Mouse (Mus musculus) heart, embryonic 15.5 days (tissue): ENCODE measurements around the gene Mum1. TPM values are rescaled to one million over a fixed set of nuclear protein-coding genes. Genes with fewer than 3 reads are reported as not detected.

Experiments
- ATAC-seq: fragments of 200-750 bp; cut with Nextera tagmentation; replicated peaks from 2 replicates; pipeline ENCODE4 v1.8.0; 2017; ENCODE audit warnings: low read depth, moderate TSS enrichment; ENCODE audit not compliant: insufficient number of reproducible peaks, insufficient read depth, low FRiP score
- H3K27ac ChIP-seq: fragments of 300-500 bp; sonication (generic); 2 replicates; pipeline ENCODE4 v1.5.1; 2015; ENCODE audit warnings: mild to moderate bottlenecking, inconsistent platforms
- H3K27me3 ChIP-seq: fragments of 300-500 bp; sonication (generic); 2 replicates; pipeline ENCODE4 v1.6.1; 2015; ENCODE audit warnings: inconsistent platforms
- H3K36me3 ChIP-seq: fragments of 300-500 bp; sonication (generic); 2 replicates; pipeline ENCODE4 v1.6.1; 2015; ENCODE audit warnings: mild to moderate bottlenecking, inconsistent platforms
- H3K4me1 ChIP-seq: fragments of 300-500 bp; sonication (generic); replicated peaks from 2 replicates; pipeline ENCODE4 v1.6.1; 2015; ENCODE audit warnings: inconsistent platforms
- H3K4me2 ChIP-seq: fragments of 300-500 bp; sonication (generic); 2 replicates; pipeline ENCODE4 v1.6.1; 2015; ENCODE audit warnings: inconsistent platforms, mild to moderate bottlenecking, moderate library complexity
- H3K4me3 ChIP-seq: fragments of 300-500 bp; sonication (generic); 2 replicates; pipeline ENCODE4 v1.5.1; 2015; ENCODE audit warnings: mild to moderate bottlenecking, inconsistent platforms
- H3K9ac ChIP-seq: fragments of 300-500 bp; sonication (generic); 2 replicates; pipeline ENCODE4 v1.6.1; 2015; ENCODE audit warnings: mild to moderate bottlenecking, inconsistent platforms
- H3K9me3 ChIP-seq: fragments of 300-500 bp; sonication (generic); replicated peaks from 2 replicates; pipeline ENCODE4 v1.6.1; 2016; ENCODE audit warnings: inconsistent platforms
- WGBS: fragments of 180-500 bp; shearing (Covaris S2); methylation state at CpG from one replicate; pipeline ENCODE4 v1.1.7; 2015; ENCODE audit warnings: mixed read lengths; 5-methylcytosine and 5-hydroxymethylcytosine counted together
- polyA plus RNA-seq: library from polyadenylated mRNA; unstranded; fragments of >200 nt; fragmentation: Nextera tagmentation; extraction: Ambion mirVana; gene quantifications from 2 replicates; pipeline ENCODE4 v1.2.1, GENCODE M21; 2015

Mum1 gene
- polyA plus RNA-seq, 1 experiment from 2014 or later, result 32.7 TPM

DNA sequence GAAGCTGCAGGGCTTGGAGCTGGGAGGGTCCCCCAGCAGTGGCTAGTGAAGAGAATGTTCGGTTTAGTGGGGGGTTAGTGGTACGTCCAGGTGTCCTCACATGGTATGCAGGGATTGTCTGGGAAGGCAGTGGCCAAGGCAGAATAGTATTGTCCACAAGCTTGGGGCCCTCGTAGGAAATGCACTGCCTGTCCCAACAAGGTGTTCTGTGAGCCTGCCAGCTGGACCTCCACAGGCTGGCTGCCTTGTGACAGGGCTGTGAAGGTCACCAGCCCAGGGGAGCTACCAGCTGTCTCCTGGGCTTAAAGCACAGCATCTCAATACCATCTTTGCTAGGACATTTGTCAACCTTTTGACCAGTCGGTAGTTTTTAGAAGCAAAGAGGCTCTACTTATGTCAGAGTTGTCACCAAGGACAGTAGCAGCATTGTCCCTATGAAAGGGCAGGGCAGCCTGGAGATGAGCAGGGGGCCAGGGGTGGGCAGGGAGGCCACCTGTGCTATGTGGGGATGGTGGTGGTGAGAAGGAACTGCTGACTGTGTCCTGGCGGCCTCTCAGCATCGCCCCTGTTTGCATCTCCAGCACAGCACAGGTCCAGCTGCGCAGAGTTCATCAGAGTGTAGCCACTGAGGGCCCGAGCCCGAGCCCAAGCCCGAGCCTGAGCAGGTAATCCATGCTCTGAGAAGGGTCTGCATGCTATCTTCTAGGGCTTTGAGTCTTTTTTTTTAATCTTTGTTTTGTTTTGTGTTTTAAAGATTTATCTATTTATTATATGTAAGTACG, 26.4 kb downstream of the Mum1 start:
- Histone ChIP-seq H3K36me3 (peaks cover 46% of the 10 kb centered on the region), H3K27me3 (no peaks in the 10 kb centered on the region), H3K4me3 (no peak overlapping the region), H3K4me2 (no peak overlapping the region), H3K27ac (no peak overlapping the region), H3K9me3 (no peaks in the 10 kb centered on the region), H3K9ac (no peak overlapping the region), H3K4me1 (peaks cover 43% of the 10 kb centered on the region)
- WGBS, result 88% methylated on average over 11 of the region's 11 CpGs
- no peak for ATAC-seq

DNA sequence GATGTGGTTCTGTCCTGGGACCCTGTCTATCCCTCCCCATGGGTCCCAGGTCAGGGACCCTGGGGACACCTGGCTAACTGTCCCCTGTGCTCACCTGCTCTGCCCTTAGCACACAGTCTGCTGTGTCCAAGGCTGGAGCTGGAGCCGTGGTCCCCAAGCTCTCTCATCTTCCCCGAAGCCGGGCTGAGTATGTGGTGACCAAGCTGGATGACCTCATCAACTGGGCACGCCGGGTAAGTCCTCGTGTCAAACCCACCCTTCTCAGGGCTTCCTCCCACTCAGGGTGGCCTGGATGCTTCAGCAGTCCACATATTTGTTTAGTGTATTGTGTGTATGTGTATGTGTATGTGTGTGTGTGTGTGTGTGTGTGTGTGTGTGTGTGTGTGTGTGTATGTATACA, 27.3 kb downstream of the Mum1 start:
- WGBS, result 75% methylated on average over 6 of the region's 6 CpGs
- no peak overlapping the region for H3K4me3 ChIP-seq
- H3K36me3 ChIP-seq, result peaks cover 54% of the 10 kb centered on the region
- H3K9ac ChIP-seq, result no peak overlapping the region
- no peak overlapping the region for H3K27ac ChIP-seq
- H3K4me1 ChIP-seq, result peaks cover 42% of the 10 kb centered on the region
- H3K27me3 ChIP-seq, result no peaks in the 10 kb centered on the region
- no peak overlapping the region for H3K4me2 ChIP-seq
- ATAC-seq, result no peak
- no peaks in the 10 kb centered on the region for H3K9me3 ChIP-seq

GRCm38 (mm10) chr10:80254331-80255297, 28.4 kb downstream of the Mum1 start:
- WGBS, result 91% methylated on average over 26 of the region's 26 CpGs
- no peak overlapping the region for H3K9ac ChIP-seq
- peaks cover 52% of the 10 kb centered on the region for H3K4me1 ChIP-seq
- no peaks in the 10 kb centered on the region for H3K9me3 ChIP-seq
- peaks cover 62% of the 10 kb centered on the region for H3K36me3 ChIP-seq
- H3K4me3 ChIP-seq, result no peak overlapping the region
- H3K27me3 ChIP-seq, result no peaks in the 10 kb centered on the region
- H3K4me2 ChIP-seq, result no peak overlapping the region
- no peak for ATAC-seq
- H3K27ac ChIP-seq, result no peak overlapping the region

DNA sequence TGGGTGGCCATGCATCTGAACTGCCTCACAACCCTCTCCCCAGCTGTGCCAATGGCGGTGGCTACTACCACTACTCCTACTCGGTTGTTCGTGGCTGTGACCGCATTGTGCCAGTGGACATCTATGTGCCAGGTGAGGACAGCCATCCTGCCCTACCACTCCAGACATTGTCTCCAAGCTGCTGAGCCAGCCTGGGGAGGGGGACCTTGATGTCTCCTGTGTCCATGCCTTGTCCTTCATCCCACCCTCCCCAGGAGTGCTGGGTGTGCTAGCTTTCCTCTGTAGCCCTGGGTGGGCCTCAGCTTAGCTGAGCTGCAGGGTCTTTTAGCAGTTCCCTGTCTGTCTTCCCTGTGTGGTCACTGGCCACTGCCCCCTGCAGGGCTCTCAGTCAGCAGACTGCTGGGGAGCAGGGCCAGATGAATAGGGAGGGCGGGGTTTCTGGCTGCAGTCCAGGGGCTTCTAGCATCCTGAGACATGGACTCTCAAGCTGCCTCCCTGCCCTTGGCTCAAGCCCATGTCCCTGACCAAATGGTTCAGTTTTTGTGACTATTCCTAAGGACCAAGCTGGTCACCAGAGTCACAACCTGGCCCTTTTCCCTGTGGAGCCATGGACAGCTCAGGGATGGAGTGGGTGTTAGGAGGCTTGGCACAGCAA, 29.8 kb downstream of the Mum1 start:
- H3K9me3 ChIP-seq, result no peaks in the 10 kb centered on the region
- no peak overlapping the region for H3K4me3 ChIP-seq
- WGBS, result 87% methylated on average over 5 of the region's 5 CpGs
- peaks cover 62% of the 10 kb centered on the region for H3K36me3 ChIP-seq
- peaks cover 52% of the 10 kb centered on the region for H3K4me1 ChIP-seq
- no peak overlapping the region for H3K9ac ChIP-seq
- no peak overlapping the region for H3K27ac ChIP-seq
- H3K27me3 ChIP-seq, result no peaks in the 10 kb centered on the region
- H3K4me2 ChIP-seq, result no peak overlapping the region
- no peak for ATAC-seq

DNA sequence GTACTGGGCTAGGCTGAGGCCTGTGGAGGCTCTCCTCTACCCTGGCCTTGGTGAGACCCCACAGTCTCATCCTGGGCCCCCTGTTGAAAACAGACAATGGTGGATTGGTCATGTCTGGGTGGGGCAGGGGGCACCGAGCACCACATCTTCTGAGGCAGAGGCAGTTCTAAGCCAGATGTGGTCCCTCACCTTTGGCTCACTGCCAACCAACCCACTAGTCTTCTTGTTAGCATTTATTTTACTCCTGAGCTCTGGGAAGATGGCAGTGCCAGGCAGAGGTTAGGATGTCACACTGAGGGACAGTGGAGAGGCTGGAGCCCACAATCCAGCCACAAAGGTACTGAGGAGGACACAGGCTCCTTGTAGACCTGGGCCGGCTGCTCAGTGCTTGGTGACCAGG, 31.7 kb downstream of the Mum1 start:
- 79% methylated on average over 2 of the region's 2 CpGs for WGBS
- Histone ChIP-seq H3K4me2 (no peak overlapping the region), H3K36me3 (peaks cover 58% of the 10 kb centered on the region)

DNA sequence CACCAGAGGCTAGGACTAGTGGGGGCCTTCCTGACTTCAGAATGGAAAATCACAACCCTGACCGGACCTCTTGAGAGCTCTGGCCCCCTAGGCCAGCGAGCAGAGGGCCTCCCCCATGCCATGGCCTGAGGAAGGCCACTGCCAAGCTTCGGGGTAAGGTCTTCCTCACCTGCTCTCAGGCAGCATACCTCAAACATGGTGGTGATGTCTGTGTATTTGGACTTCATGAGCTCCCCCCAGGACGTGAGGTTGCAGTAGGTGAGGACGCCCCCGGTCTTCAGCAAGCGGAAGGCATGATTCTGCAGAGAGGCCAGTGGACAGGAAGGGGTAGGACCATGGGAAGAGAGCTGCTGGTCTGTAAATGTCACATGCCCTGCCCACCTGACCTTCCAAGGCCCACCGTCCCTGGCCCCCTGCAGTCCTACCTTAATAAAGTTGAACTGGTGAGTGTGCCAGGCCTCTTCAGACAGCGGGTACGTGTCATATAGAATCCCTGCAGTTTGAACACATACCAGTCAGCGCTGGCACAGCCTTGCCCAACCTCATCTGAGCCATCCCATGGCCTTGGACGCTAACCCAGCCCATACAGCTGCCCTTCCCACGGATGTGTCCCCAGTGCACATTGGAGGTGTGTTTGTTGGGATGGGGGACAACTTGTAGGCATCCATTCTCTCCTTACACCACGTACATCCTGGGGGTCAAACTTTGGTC, 32.7 kb downstream of the Mum1 start:
- WGBS, result 89% methylated on average over 14 of the region's 14 CpGs
- ATAC-seq, result no peak
- H3K4me2 ChIP-seq, result peak overlapping the region; percentile 99; the same call in 1 of the 2 replicates
- H3K27ac ChIP-seq, result peak overlapping the region; percentile 99
- no peaks in the 10 kb centered on the region for H3K9me3 ChIP-seq
- peak overlapping the region; percentile 72; the same call in 1 of the 2 replicates for H3K4me3 ChIP-seq
- H3K9ac ChIP-seq, result no peak overlapping the region; the same call in 1 of the 2 replicates
- no peaks in the 10 kb centered on the region for H3K27me3 ChIP-seq
- H3K36me3 ChIP-seq, result peaks cover 51% of the 10 kb centered on the region
- peaks cover 48% of the 10 kb centered on the region for H3K4me1 ChIP-seq

More for the DNA sequence above, 31.7 kb downstream of the Mum1 start:
- Histone ChIP-seq H3K27me3 (no peaks in the 10 kb centered on the region), H3K4me1 (peaks cover 49% of the 10 kb centered on the region), H3K4me3 (no peak overlapping the region), H3K9me3 (no peaks in the 10 kb centered on the region), H3K27ac (no peak overlapping the region), H3K9ac (no peak overlapping the region)
- ATAC-seq, result no peak

GRCm38 (mm10) chr10:80259463-80259805, 33.2 kb downstream of the Mum1 start:
- Histone ChIP-seq H3K36me3 (peaks cover 46% of the 10 kb centered on the region), H3K9ac (peak overlapping the region; percentile 77), H3K4me2 (peak overlapping the region; percentile 99), H3K4me3 (peak overlapping the region; percentile 72), H3K9me3 (no peaks in the 10 kb centered on the region), H3K27me3 (no peaks in the 10 kb centered on the region), H3K27ac (peak overlapping the region; percentile 99), H3K4me1 (peaks cover 50% of the 10 kb centered on the region)
- no peak for ATAC-seq
- WGBS, result 72% methylated on average over 6 of the region's 6 CpGs

DNA sequence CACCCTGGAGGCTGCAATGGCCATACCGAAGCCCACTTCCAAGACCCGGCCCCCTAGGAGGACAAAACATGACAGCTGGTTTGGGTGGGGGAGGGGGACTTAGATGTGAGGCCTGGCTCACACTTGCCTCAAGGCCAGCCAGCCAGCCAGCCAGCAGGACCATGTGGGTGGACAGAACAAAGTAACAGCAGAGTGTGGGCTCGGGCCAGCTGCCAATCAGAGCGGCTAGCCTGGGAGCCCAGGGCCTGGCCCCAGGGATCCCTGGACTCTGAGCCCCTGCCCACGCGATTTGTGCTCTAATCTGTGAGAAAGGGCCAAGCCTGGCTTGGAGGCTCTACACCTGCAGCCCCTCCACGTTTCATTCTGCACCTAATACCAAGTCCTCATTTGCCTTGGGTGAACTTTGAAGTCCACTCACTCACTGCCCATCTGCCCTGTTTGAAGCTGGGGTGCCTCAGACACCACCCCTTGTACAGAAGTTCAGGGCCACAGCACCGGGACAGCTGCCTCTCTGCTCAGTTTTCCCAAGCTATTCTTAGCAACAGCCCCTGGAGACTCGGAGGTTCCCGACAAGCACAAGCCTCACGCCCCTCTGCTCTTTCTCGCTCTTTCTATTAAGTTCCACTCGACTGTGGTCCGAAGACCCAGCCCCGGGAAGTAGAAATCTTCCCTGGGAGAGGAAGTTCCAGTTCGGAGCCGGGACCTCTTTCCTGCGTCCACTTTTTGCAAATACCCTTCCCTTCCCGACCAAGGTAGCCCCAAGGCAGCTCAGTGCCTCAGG, 33.8 kb downstream of the Mum1 start:
- H3K9ac ChIP-seq, result peak overlapping the region; percentile 77
- H3K4me2 ChIP-seq, result peak overlapping the region; percentile 99
- peak overlapping the region; percentile 72 for H3K4me3 ChIP-seq
- ATAC-seq, result no peak
- H3K36me3 ChIP-seq, result peaks cover 40% of the 10 kb centered on the region
- no peaks in the 10 kb centered on the region for H3K9me3 ChIP-seq
- H3K27ac ChIP-seq, result peak overlapping the region; percentile 99
- no peaks in the 10 kb centered on the region for H3K27me3 ChIP-seq
- H3K4me1 ChIP-seq, result peaks cover 50% of the 10 kb centered on the region
- WGBS, result 4% methylated on average over 19 of the region's 19 CpGs

DNA sequence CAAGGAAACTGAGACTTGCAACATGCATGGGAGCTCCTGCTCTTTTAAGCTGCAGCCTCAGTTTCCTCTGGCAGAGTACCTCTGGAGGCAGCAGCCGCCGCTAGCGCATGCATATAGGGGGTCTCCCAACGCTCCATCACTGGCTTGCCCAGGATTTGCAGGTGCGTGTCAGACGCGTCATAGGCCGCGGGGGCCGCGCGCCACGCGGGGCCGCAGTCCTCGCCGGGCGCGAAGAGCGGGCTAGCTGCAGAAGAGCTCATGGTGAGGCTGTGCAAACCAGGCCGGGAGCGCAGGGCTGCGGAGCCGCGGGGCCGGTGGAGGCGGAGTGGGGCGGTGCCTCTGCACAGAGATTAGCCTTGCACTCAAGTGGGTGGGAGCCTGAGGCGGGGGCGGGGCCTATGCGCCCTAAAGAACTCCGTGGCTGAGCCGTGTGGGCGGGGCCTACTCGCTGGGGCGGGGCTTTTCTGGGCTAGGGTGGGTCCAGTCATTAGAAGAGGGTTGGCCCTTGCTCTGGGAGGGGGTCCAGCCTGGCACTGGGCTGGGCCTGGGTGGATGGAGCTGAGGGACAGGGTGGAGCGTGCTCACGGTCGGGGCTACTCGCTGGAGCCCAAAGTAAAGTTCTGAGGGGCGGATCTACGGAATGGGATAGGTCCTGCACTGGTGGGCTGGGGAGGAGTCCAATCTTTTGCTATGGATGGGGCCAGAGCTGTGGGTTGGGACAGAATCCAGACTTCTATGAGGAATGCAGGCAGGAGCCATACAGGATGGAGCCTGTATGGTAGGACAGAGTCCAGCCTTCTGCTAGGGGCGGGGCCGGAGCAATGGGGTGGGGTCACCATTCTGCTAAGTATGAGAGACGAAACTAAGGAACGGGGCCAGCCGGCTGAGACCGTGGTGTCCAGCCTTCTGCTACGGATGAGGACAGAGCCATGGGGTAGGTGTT, 34.7 kb downstream of the Mum1 start, which contains the start of the genes Gamt and Dazap1:
Gamt (minus strand) TSS at position 371 of the 943 bp plus-strand sequence.
Dazap1 (plus strand) TSS at position 845 of the 943 bp plus-strand sequence.
- H3K27ac ChIP-seq, result peak within 1 kb of the TSS; percentile 99

More for the DNA sequence above, 34.7 kb downstream of the Mum1 start, which contains the start of the genes Gamt and Dazap1:
- Histone ChIP-seq H3K27me3 (no peaks in the 10 kb centered on the region), H3K36me3 (peaks cover 31% of the 10 kb centered on the region), H3K9ac (peak within 1 kb of the TSS; percentile 77), H3K4me2 (peak within 1 kb of the TSS; percentile 99), H3K4me3 (peak within 1 kb of the TSS; percentile 72), H3K4me1 (peaks cover 50% of the 10 kb centered on the region), H3K9me3 (no peaks in the 10 kb centered on the region)
- peak; percentile 88 for ATAC-seq
- WGBS, result under 1% methylated on average over 49 of the region's 49 CpGs
